Mouse (Mus musculus): Measurements from ENCODE around the gene Ccser2. TPM values are rescaled to one million over a fixed set of nuclear protein-coding genes. Genes with fewer than 3 reads are reported as not detected.

Ccser2 gene
- polyA plus RNA-seq, 1 experiment from 2014 or later = 84.4 TPM

GRCm38 (mm10) chr14:36921346-36922049 is 47.1 kb downstream of the Ccser2 start:
- Histone ChIP-seq H3K9me3 (ENCODE audit: control insufficient read depth, low read length) (no peaks in the 10 kb centered on the region), H3K4me3 (replicated peaks; ENCODE audit: low read length) (no peak overlapping the region), H3K4me1 (replicated peaks; ENCODE audit: control insufficient read depth, insufficient read depth, low read length) (no peaks in the 10 kb centered on the region), H3K4me2 (replicated peaks) (no peak overlapping the region), H3K36me3 (replicated peaks; ENCODE audit: control insufficient read depth, insufficient read depth) (peaks cover 49% of the 10 kb centered on the region), H3K9ac (no peak overlapping the region), H3K27me3 (ENCODE audit: control insufficient read depth, insufficient read depth, low read length) (no peaks in the 10 kb centered on the region), H3K27ac (no peak overlapping the region)
- 92% methylated on average over 5 of the region's 5 CpGs for WGBS
- ATAC-seq (ENCODE audit: low FRiP score) (no peak), DNase-seq (ENCODE audit: low spot score) (no peak)

- Histone ChIP-seq H3K27me3 (ENCODE audit: control insufficient read depth, insufficient read depth, low read length) (no peaks in the 10 kb centered on the region), H3K9me3 (ENCODE audit: control insufficient read depth, low read length) (no peaks in the 10 kb centered on the region), H3K36me3 (replicated peaks; ENCODE audit: control insufficient read depth, insufficient read depth) (peaks cover 39% of the 10 kb centered on the region), H3K4me2 (replicated peaks) (no peak overlapping the region), H3K4me3 (replicated peaks; ENCODE audit: low read length) (no peak overlapping the region), H3K4me1 (replicated peaks; ENCODE audit: control insufficient read depth, insufficient read depth, low read length) (no peaks in the 10 kb centered on the region), H3K27ac (peak overlapping the region; percentile 63; the same call in 1 of the 2 replicates), H3K9ac (no peak overlapping the region)
- DNase-seq (ENCODE audit: low spot score) (no peak), ATAC-seq (ENCODE audit: low FRiP score) (no peak)
- 94% methylated on average over 8 of the region's 8 CpGs for WGBS
Measured at GRCm38 (mm10) chr14:36919886-36920285, 48.7 kb downstream of the Ccser2 start.

- 0 out of 2 replicates have a peak overlapping the region, but pooled peaks have one; percentile 5 for H3K4me3 ChIP-seq (replicated peaks; ENCODE audit: low read length)
Measured at GRCm38 (mm10) chr14:36919146-36919545, 49.4 kb downstream of the Ccser2 start.

GRCm38 (mm10) chr14:36915203-36915602 is 53.4 kb downstream of the Ccser2 start:
- H3K4me2 ChIP-seq (replicated peaks) = no peak overlapping the region
- DNase-seq (ENCODE audit: low spot score) (no peak), ATAC-seq (ENCODE audit: low FRiP score) (no peak)
- no peak overlapping the region for H3K27ac ChIP-seq
- H3K4me1 ChIP-seq (replicated peaks; ENCODE audit: control insufficient read depth, insufficient read depth, low read length) = no peaks in the 10 kb centered on the region
- H3K9ac ChIP-seq = no peak overlapping the region
- no peaks in the 10 kb centered on the region for H3K9me3 ChIP-seq (ENCODE audit: control insufficient read depth, low read length)
- H3K4me3 ChIP-seq (replicated peaks; ENCODE audit: low read length) = no peak overlapping the region
- WGBS = 91% methylated on average over 6 of the region's 6 CpGs
- peaks cover 11% of the 10 kb centered on the region; the same call in 1 of the 2 replicates for H3K36me3 ChIP-seq (replicated peaks; ENCODE audit: control insufficient read depth, insufficient read depth)
- H3K27me3 ChIP-seq (ENCODE audit: control insufficient read depth, insufficient read depth, low read length) = no peaks in the 10 kb centered on the region

More at GRCm38 (mm10) chr14:36919146-36919545, 49.4 kb downstream of the Ccser2 start:
- peak; percentile 32 for DNase-seq (ENCODE audit: low spot score)
- Histone ChIP-seq H3K27me3 (ENCODE audit: control insufficient read depth, insufficient read depth, low read length) (no peaks in the 10 kb centered on the region), H3K27ac (peak overlapping the region; percentile 63), H3K36me3 (replicated peaks; ENCODE audit: control insufficient read depth, insufficient read depth) (peaks cover 33% of the 10 kb centered on the region), H3K9me3 (ENCODE audit: control insufficient read depth, low read length) (no peaks in the 10 kb centered on the region), H3K4me2 (replicated peaks) (peak overlapping the region; percentile 23), H3K4me1 (replicated peaks; ENCODE audit: control insufficient read depth, insufficient read depth, low read length) (no peaks in the 10 kb centered on the region), H3K9ac (peak overlapping the region; percentile 14; the same call in 1 of the 2 replicates)
- 59% methylated on average over 13 of the region's 13 CpGs for WGBS
- peak; percentile 65; the same call in 1 of the 2 replicates for ATAC-seq (ENCODE audit: low FRiP score)

GRCm38 (mm10) chr14:36914473-36915005 is 54.0 kb downstream of the Ccser2 start:
- no peak for DNase-seq (ENCODE audit: low spot score)
- no peaks in the 10 kb centered on the region for H3K27me3 ChIP-seq (ENCODE audit: control insufficient read depth, insufficient read depth, low read length)
- no peaks in the 10 kb centered on the region for H3K9me3 ChIP-seq (ENCODE audit: control insufficient read depth, low read length)
- no peak overlapping the region for H3K4me2 ChIP-seq (replicated peaks)
- H3K4me1 ChIP-seq (replicated peaks; ENCODE audit: control insufficient read depth, insufficient read depth, low read length) = no peaks in the 10 kb centered on the region
- H3K9ac ChIP-seq = no peak overlapping the region
- peaks cover 10% of the 10 kb centered on the region; the same call in 1 of the 2 replicates for H3K36me3 ChIP-seq (replicated peaks; ENCODE audit: control insufficient read depth, insufficient read depth)
- H3K27ac ChIP-seq = no peak overlapping the region
- H3K4me3 ChIP-seq (replicated peaks; ENCODE audit: low read length) = no peak overlapping the region
- 63% methylated on average over 3 of the region's 3 CpGs for WGBS
- no peak for ATAC-seq (ENCODE audit: low FRiP score)

GRCm38 (mm10) chr14:36911738-36912137 is 56.8 kb downstream of the Ccser2 start:
- WGBS = 59% methylated on average over 6 of the region's 6 CpGs
- no peak overlapping the region for H3K9ac ChIP-seq
- H3K4me2 ChIP-seq (replicated peaks) = no peak overlapping the region
- no peaks in the 10 kb centered on the region for H3K27me3 ChIP-seq (ENCODE audit: control insufficient read depth, insufficient read depth, low read length)
- no peaks in the 10 kb centered on the region for H3K9me3 ChIP-seq (ENCODE audit: control insufficient read depth, low read length)
- peaks cover 15% of the 10 kb centered on the region for H3K36me3 ChIP-seq (replicated peaks; ENCODE audit: control insufficient read depth, insufficient read depth)
- no peak overlapping the region for H3K4me3 ChIP-seq (replicated peaks; ENCODE audit: low read length)
- no peak overlapping the region for H3K27ac ChIP-seq
- DNase-seq (ENCODE audit: low spot score) (no peak), ATAC-seq (ENCODE audit: low FRiP score) (no peak)
- no peaks in the 10 kb centered on the region for H3K4me1 ChIP-seq (replicated peaks; ENCODE audit: control insufficient read depth, insufficient read depth, low read length)

GRCm38 (mm10) chr14:36905809-36906522 is 62.6 kb downstream of the Ccser2 start:
- WGBS = 75% methylated on average over 9 of the region's 11 CpGs
- Histone ChIP-seq H3K4me1 (replicated peaks; ENCODE audit: control insufficient read depth, insufficient read depth, low read length) (peaks cover 4% of the 10 kb centered on the region; the same call in 1 of the 2 replicates), H3K9me3 (ENCODE audit: control insufficient read depth, low read length) (no peaks in the 10 kb centered on the region), H3K27ac (peak overlapping the region; percentile 41; the same call in 1 of the 2 replicates), H3K9ac (no peak overlapping the region), H3K36me3 (replicated peaks; ENCODE audit: control insufficient read depth, insufficient read depth) (peaks cover 22% of the 10 kb centered on the region), H3K4me2 (replicated peaks) (no peak overlapping the region), H3K4me3 (replicated peaks; ENCODE audit: low read length) (no peak overlapping the region), H3K27me3 (ENCODE audit: control insufficient read depth, insufficient read depth, low read length) (no peaks in the 10 kb centered on the region)
- ATAC-seq (ENCODE audit: low FRiP score) (no peak), DNase-seq (ENCODE audit: low spot score) (no peak)

DNA sequence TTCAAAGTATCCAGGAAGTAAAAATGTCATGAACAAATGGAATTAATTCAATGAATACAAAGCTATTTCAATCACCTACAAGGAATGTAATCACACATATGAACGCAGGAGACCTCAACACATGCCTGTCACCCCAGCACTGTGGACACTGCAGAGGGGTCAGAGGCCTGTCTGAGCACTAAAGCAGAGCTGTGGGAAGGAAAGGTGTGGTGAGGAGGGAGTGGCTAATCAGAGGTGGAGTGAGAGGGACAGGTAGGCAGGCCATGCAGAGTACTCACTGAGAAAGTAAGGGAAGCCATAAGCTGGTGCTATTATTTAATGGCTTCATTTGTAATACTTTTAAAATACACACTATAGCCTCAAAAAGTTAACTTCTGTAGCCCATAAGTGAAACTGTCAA is 64.4 kb downstream of the Ccser2 start:
- Histone ChIP-seq H3K36me3 (replicated peaks; ENCODE audit: control insufficient read depth, insufficient read depth) (peaks cover 36% of the 10 kb centered on the region), H3K9ac (no peak overlapping the region), H3K27me3 (ENCODE audit: control insufficient read depth, insufficient read depth, low read length) (no peaks in the 10 kb centered on the region), H3K27ac (no peak overlapping the region), H3K9me3 (ENCODE audit: control insufficient read depth, low read length) (no peaks in the 10 kb centered on the region), H3K4me3 (replicated peaks; ENCODE audit: low read length) (no peak overlapping the region), H3K4me2 (replicated peaks) (no peak overlapping the region), H3K4me1 (replicated peaks; ENCODE audit: control insufficient read depth, insufficient read depth, low read length) (peaks cover 4% of the 10 kb centered on the region; the same call in 1 of the 2 replicates)
- no peak for DNase-seq (ENCODE audit: low spot score)
- no peak for ATAC-seq (ENCODE audit: low FRiP score)
- WGBS = 92% methylated on average over 1 of the region's 1 CpGs

- ATAC-seq (ENCODE audit: low FRiP score) = no peak
- H3K27ac ChIP-seq = no peak overlapping the region
- peaks cover 31% of the 10 kb centered on the region for H3K36me3 ChIP-seq (replicated peaks; ENCODE audit: control insufficient read depth, insufficient read depth)
- no peak overlapping the region for H3K4me2 ChIP-seq (replicated peaks)
- H3K4me1 ChIP-seq (replicated peaks; ENCODE audit: control insufficient read depth, insufficient read depth, low read length) = peaks cover 1% of the 10 kb centered on the region; the same call in 1 of the 2 replicates
- no peak for DNase-seq (ENCODE audit: low spot score)
- no peaks in the 10 kb centered on the region for H3K9me3 ChIP-seq (ENCODE audit: control insufficient read depth, low read length)
- no peaks in the 10 kb centered on the region for H3K27me3 ChIP-seq (ENCODE audit: control insufficient read depth, insufficient read depth, low read length)
- H3K9ac ChIP-seq = no peak overlapping the region
- H3K4me3 ChIP-seq (replicated peaks; ENCODE audit: low read length) = no peak overlapping the region
Measured at GRCm38 (mm10) chr14:36900883-36901282, 67.7 kb downstream of the Ccser2 start.
